Mouse (Mus musculus) bone marrow macrophage, adult 2 months (primary cell): ENCODE measurements around the gene Irf2.

Experiments used
- CTCF ChIP-seq: IDR thresholded peaks from 2 replicates; pipeline ENCODE4 v1.5.1; 2012; ENCODE audit warnings: low read depth, mild to moderate bottlenecking, low read length, moderate library complexity
- POLR2A ChIP-seq: IDR thresholded peaks from 2 replicates; pipeline ENCODE4 v1.6.1; 2012; ENCODE audit warnings: mild to moderate bottlenecking, low read depth, low read length, borderline replicate concordance

DNA sequence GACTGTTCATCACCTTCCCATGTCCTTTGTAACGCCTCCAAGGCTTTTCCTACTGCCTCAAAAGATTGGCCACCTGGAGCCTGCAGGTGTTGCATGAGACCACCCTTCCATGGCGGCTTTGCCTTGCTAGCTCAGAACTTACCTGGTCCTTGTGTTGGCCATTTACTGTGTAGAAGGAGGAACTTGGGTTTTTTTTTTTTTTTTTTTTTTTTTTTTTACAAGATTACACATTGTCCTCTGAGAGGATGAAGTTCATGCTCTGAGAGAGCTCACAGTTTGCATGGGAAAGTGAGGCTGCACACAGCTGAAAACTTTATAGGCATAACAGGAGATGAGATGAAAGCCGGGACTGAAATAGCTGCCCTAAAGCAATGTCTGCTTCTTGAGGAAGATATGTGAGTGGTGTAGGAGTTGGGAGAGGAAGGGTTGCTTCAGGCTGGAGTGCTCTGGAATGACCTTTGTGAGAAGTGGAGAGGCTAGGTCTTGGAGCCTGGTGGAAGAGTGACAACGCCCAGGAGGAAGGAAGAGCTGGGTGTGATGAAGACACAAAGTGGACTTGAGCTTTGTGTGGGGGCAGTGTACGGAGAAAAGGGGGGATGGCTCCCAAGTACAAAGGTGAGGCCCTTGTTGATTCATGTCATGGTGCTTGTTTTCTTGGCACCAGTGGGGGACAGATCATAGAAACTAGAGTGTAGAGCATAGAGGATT, 52.3 kb downstream of the Irf2 start:
- TF ChIP-seq CTCF: no peak
- no peak for TF ChIP-seq POLR2A
